In genomic region chr5:33334381-33335272, GRCm38 (mm10) we compare ENCODE assay signal across 8 mouse cellular contexts. TPM values are rescaled to one million over a fixed set of nuclear protein-coding genes. Genes with fewer than 3 reads are reported as not detected.
DNase-seq lines count a peak whose midpoint lies in the region; ATAC-seq and TF ChIP-seq lines count a peak whose summit lies in the region.

No protein-coding gene starts in this region.

- H3K4me1 ChIP-seq in heart, embryonic 14.5 days (ENCODE audit: control insufficient read depth in 2 of 2, insufficient read depth in 2 of 2, low read length in 2 of 2): peaks cover 4 to 24% of the 10 kb centered on the region in 2 experiments; a peak in 3 of 4 replicates
- H3K4me1 ChIP-seq in ES-Bruce4 (ENCODE audit: control insufficient read depth, insufficient read depth, low read length): no peaks in the 10 kb centered on the region
- H3K4me1 ChIP-seq in forebrain, embryonic 13.5 days: peaks cover 20% of the 10 kb centered on the region
- peaks cover 31% of the 10 kb centered on the region for H3K4me1 ChIP-seq in liver, embryonic 15.5 days (replicated peaks)

- peak overlapping the region; percentile 75 for H3K4me2 ChIP-seq in heart, embryonic 14.5 days (ENCODE audit: low read length)
- peak overlapping the region; percentile 90 for H3K4me2 ChIP-seq in forebrain, embryonic 13.5 days
- peak overlapping the region; percentile 90 for H3K4me2 ChIP-seq in liver, embryonic 15.5 days

- peak overlapping the region; percentile 84 to 92 for H3K27ac ChIP-seq in heart, embryonic 14.5 days (replicated peaks in 1 of 2; ENCODE audit: control insufficient read depth in 1 of 2, insufficient read depth in 1 of 2, low read depth in 2 of 2, low read length in 2 of 2)
- peak overlapping the region; percentile 66 for H3K27ac ChIP-seq in ES-Bruce4 (ENCODE audit: insufficient read depth, low read length)
- peak overlapping the region; percentile 75 for H3K27ac ChIP-seq in forebrain, embryonic 13.5 days
- peak overlapping the region; percentile 83 for H3K27ac ChIP-seq in liver, embryonic 15.5 days (replicated peaks)

- peak overlapping the region; percentile 58 to 99 for H3K4me3 ChIP-seq in heart, embryonic 14.5 days (ENCODE audit: control insufficient read depth in 1 of 2, insufficient read depth in 1 of 2, low read depth in 1 of 2, low read length in 2 of 2)
- peak overlapping the region; percentile 91 for H3K4me3 ChIP-seq in ES-Bruce4 (ENCODE audit: low read depth, low read length)
- H3K4me3 ChIP-seq in forebrain, embryonic 13.5 days: peak overlapping the region; percentile 99
- peak overlapping the region; percentile 97 for H3K4me3 ChIP-seq in liver, embryonic 15.5 days (replicated peaks)

- H3K9ac ChIP-seq in heart, embryonic 14.5 days (ENCODE audit: low read length): peak overlapping the region; percentile 99
- peak overlapping the region; percentile 79 for H3K9ac ChIP-seq in ES-Bruce4 (ENCODE audit: low read depth, poor library complexity, severe bottlenecking)
- peak overlapping the region; percentile 73 for H3K9ac ChIP-seq in forebrain, embryonic 13.5 days
- peak overlapping the region; percentile 71 for H3K9ac ChIP-seq in liver, embryonic 15.5 days

- no peaks in the 10 kb centered on the region for H3K27me3 ChIP-seq in heart, embryonic 14.5 days (ENCODE audit: control insufficient read depth, insufficient read depth, low read length)
- no peaks in the 10 kb centered on the region for H3K27me3 ChIP-seq in ES-Bruce4 (ENCODE audit: control insufficient read depth, insufficient read depth, low read length, poor library complexity, severe bottlenecking)
- no peaks in the 10 kb centered on the region for H3K27me3 ChIP-seq in forebrain, embryonic 13.5 days
- no peaks in the 10 kb centered on the region for H3K27me3 ChIP-seq in liver, embryonic 15.5 days

- no peak for TF ChIP-seq CTCF in ES-Bruce4 (IDR thresholded peaks at IDR 0.05; ENCODE audit: low read depth, low read length)

- H3K36me3 ChIP-seq in heart, embryonic 14.5 days (ENCODE audit: control insufficient read depth, insufficient read depth, low read length): 0 out of 2 replicates have a peak, but pooled peaks cover 12% of the 10 kb centered on the region
- H3K36me3 ChIP-seq in ES-Bruce4 (ENCODE audit: control insufficient read depth, insufficient read depth, low read length, poor library complexity, severe bottlenecking): no peaks in the 10 kb centered on the region; the same call in none of the 2 replicates
- H3K36me3 ChIP-seq in forebrain, embryonic 13.5 days (ENCODE audit: poor library complexity, severe bottlenecking): peaks cover 5% of the 10 kb centered on the region; the same call in 1 of the 2 replicates
- H3K36me3 ChIP-seq in liver, embryonic 15.5 days (replicated peaks): peaks cover 8% of the 10 kb centered on the region; the same call in 1 of the 2 replicates

- DNase-seq in heart, adult 9 months (ENCODE audit: low spot score in 2 of 2): no peak
- no peak for DNase-seq in adrenal gland, postnatal 14 days
- DNase-seq in adrenal gland, postnatal 25 days: no peak
- no peak for DNase-seq in spleen, postnatal 10 days (ENCODE audit: low spot score in 2 of 2)

- no peaks in the 10 kb centered on the region for H3K9me3 ChIP-seq in heart, embryonic 14.5 days (ENCODE audit: control insufficient read depth, low read length)
- peaks cover 20% of the 10 kb centered on the region for H3K9me3 ChIP-seq in ES-Bruce4 (replicated peaks; ENCODE audit: control insufficient read depth, insufficient read depth, low read length, poor library complexity, severe bottlenecking)
- 0 out of 2 replicates have a peak, but pooled peaks cover 4% of the 10 kb centered on the region for H3K9me3 ChIP-seq in forebrain, embryonic 13.5 days (replicated peaks)
- no peaks in the 10 kb centered on the region for H3K9me3 ChIP-seq in liver, embryonic 15.5 days (replicated peaks)

- TF ChIP-seq EP300 in ES-Bruce4 (IDR thresholded peaks at IDR 0.05; ENCODE audit: insufficient read depth, low read depth, low read length): no peak

- no peak for TF ChIP-seq POLR2A in ES-Bruce4 (IDR thresholded peaks at IDR 0.05; ENCODE audit: insufficient read depth, low read length)

- no peak for ATAC-seq in heart, embryonic 14.5 days (ENCODE audit: insufficient number of reproducible peaks, insufficient read depth, low FRiP score, low read depth)
- no peak for ATAC-seq in forebrain, embryonic 13.5 days
- ATAC-seq in liver, embryonic 15.5 days (ENCODE audit: insufficient read depth): no peak

- WGBS in heart, embryonic 14.5 days: 23% methylated on average over 18 of the region's 18 CpGs
- 23% methylated on average over 18 of the region's 18 CpGs for WGBS in forebrain, embryonic 13.5 days
- WGBS in liver, embryonic 15.5 days (ENCODE audit: insufficient replicate concordance): 21% methylated on average over 18 of the region's 18 CpGs

RNA-seq across cellular contexts. Expression of gene Maea, which starts 0.7 kb away (rescaled TPM):
- polyA plus RNA-seq in heart, embryonic 14.5 days (2014; fragmentation: Nextera tagmentation; extraction: Ambion mirVana): 133 and 140 TPM in 2 replicates
- 90.5 and 96.8 TPM in 2 replicates for polyA plus RNA-seq in ES-Bruce4 (2011; ENCODE audit: insufficient read depth, insufficient read length, low read depth, missing spikeins)
- polyA plus RNA-seq in forebrain, embryonic 13.5 days (2015; fragmentation: Nextera tagmentation; extraction: Ambion mirVana): 107 and 122 TPM in 2 replicates
- 48.0 and 48.5 TPM in 2 replicates for polyA plus RNA-seq in liver, embryonic 15.5 days (2015; fragmentation: Nextera tagmentation; extraction: Ambion mirVana)
- total RNA-seq in adrenal gland, postnatal 14 days (2021): 88.2 and 94.6 TPM in 2 replicates
- 102 and 119 TPM in 2 replicates for total RNA-seq in adrenal gland, postnatal 25 days (2021)

RNA-seq across cellular contexts. Expression of gene Uvssa, which starts 43.7 kb away (rescaled TPM):
- polyA plus RNA-seq in heart, embryonic 14.5 days (2014; fragmentation: Nextera tagmentation; extraction: Ambion mirVana): 4.5 and 4.9 TPM in 2 replicates
- polyA plus RNA-seq in ES-Bruce4 (2011; ENCODE audit: insufficient read depth, insufficient read length, low read depth, missing spikeins): 6.9 and 7.2 TPM in 2 replicates
- 8.0 and 8.2 TPM in 2 replicates for polyA plus RNA-seq in forebrain, embryonic 13.5 days (2015; fragmentation: Nextera tagmentation; extraction: Ambion mirVana)
- polyA plus RNA-seq in liver, embryonic 15.5 days (2015; fragmentation: Nextera tagmentation; extraction: Ambion mirVana): 2.5 and 2.8 TPM in 2 replicates
- 8.0 and 9.4 TPM in 2 replicates for total RNA-seq in adrenal gland, postnatal 14 days (2021)
- total RNA-seq in adrenal gland, postnatal 25 days (2021): 7.7 and 12.2 TPM in 2 replicates

RNA-seq across cellular contexts. Expression of gene Ctbp1, which starts 59.8 kb away (rescaled TPM):
- polyA plus RNA-seq in heart, embryonic 14.5 days (2014; fragmentation: Nextera tagmentation; extraction: Ambion mirVana): 238 and 245 TPM in 2 replicates
- 61.0 and 68.5 TPM in 2 replicates for polyA plus RNA-seq in ES-Bruce4 (2011; ENCODE audit: insufficient read depth, insufficient read length, low read depth, missing spikeins)
- polyA plus RNA-seq in forebrain, embryonic 13.5 days (2015; fragmentation: Nextera tagmentation; extraction: Ambion mirVana): 488 and 509 TPM in 2 replicates
- polyA plus RNA-seq in liver, embryonic 15.5 days (2015; fragmentation: Nextera tagmentation; extraction: Ambion mirVana): 206 and 213 TPM in 2 replicates
- total RNA-seq in adrenal gland, postnatal 14 days (2021): 188 and 195 TPM in 2 replicates
- total RNA-seq in adrenal gland, postnatal 25 days (2021): 222 and 223 TPM in 2 replicates
